ENCODE assay signal across 9 mouse cellular contexts in genomic region chr1:155722185-155722584, GRCm38 (mm10). TPM values are rescaled to one million over a fixed set of nuclear protein-coding genes. Genes with fewer than 3 reads are reported as not detected.
A peak's percentile ranks its signal among the peaks of the same experiment; 100 is the strongest.
DNase-seq lines count a peak whose midpoint lies in the region; ATAC-seq lines count a peak whose summit lies in the region.
"Had no signal": no experiment of that assay in that cellular context is flagged by ENCODE, and none has a peak within 500 bp of the region (broad histone marks: within the 10 kb centered on the region; RNA-seq: fewer than 3 reads in every experiment).

No protein-coding gene starts in this region.

- no peak overlapping the region for H3K27ac ChIP-seq in heart, embryonic 12.5 days (ENCODE audit: poor library complexity, severe bottlenecking)
- no peak overlapping the region for H3K27ac ChIP-seq in heart, embryonic 16.5 days (ENCODE audit: low read length)
- H3K27ac ChIP-seq in limb, embryonic 12.5 days, result no peak overlapping the region

- H3K4me2 ChIP-seq in heart, embryonic 12.5 days, result peak overlapping the region; percentile 63
- H3K4me2 ChIP-seq in heart, embryonic 16.5 days (ENCODE audit: low read depth, low read length), result peak overlapping the region; percentile 47
- H3K4me2 ChIP-seq in limb, embryonic 12.5 days, result peak overlapping the region; percentile 46

- no peak for DNase-seq in heart, adult 8-10 months (ENCODE audit: low spot score)
- peak; percentile 53 to 59 for DNase-seq in adrenal gland, postnatal 36 days
- DNase-seq in neural tube, embryonic 10.5 days (ENCODE audit: extremely low spot score, low spot score), result peak; percentile 81
- DNase-seq in right cerebral cortex, postnatal 10 days (ENCODE audit: low spot score in 2 of 2), result no peak
- no peak for DNase-seq in cerebellum, postnatal 14 days

- peaks cover 70% of the 10 kb centered on the region for H3K27me3 ChIP-seq in heart, embryonic 12.5 days (replicated peaks)
- H3K27me3 ChIP-seq in heart, embryonic 16.5 days (ENCODE audit: control insufficient read depth, insufficient read depth, low read length), result peaks cover 34% of the 10 kb centered on the region
- H3K27me3 ChIP-seq in limb, embryonic 12.5 days, result peaks cover 64% of the 10 kb centered on the region

- H3K4me1 ChIP-seq in heart, embryonic 12.5 days (replicated peaks), result no peaks in the 10 kb centered on the region; the same call in 1 of the 2 replicates
- H3K4me1 ChIP-seq in heart, embryonic 16.5 days (ENCODE audit: control insufficient read depth, insufficient read depth, low read length), result no peaks in the 10 kb centered on the region
- no peaks in the 10 kb centered on the region for H3K4me1 ChIP-seq in limb, embryonic 12.5 days (replicated peaks)

- ATAC-seq in heart, embryonic 12.5 days (ENCODE audit: insufficient number of reproducible peaks, low FRiP score), result 0 out of 2 replicates have a peak, but pooled peaks have one; percentile 36
- peak; percentile 41; the same call in 1 of the 2 replicates for ATAC-seq in heart, embryonic 16.5 days (replicated peaks; ENCODE audit: extremely low read depth, insufficient read depth, low FRiP score)
- no peak for ATAC-seq in limb, embryonic 12.5 days (ENCODE audit: insufficient number of reproducible peaks, insufficient read depth, low FRiP score, low TSS enrichment, low read depth)

- H3K4me3 ChIP-seq in heart, embryonic 12.5 days, result peak overlapping the region; percentile 17; the same call in 1 of the 2 replicates
- H3K4me3 ChIP-seq in heart, embryonic 16.5 days (ENCODE audit: low read length), result peak overlapping the region; percentile 22; the same call in 1 of the 2 replicates
- peak overlapping the region; percentile 20; the same call in 1 of the 2 replicates for H3K4me3 ChIP-seq in limb, embryonic 12.5 days (replicated peaks)

- peaks cover 4% of the 10 kb centered on the region; the same call in 1 of the 2 replicates for H3K9me3 ChIP-seq in heart, embryonic 12.5 days (replicated peaks)
- H3K9me3 ChIP-seq in heart, embryonic 16.5 days (replicated peaks; ENCODE audit: control insufficient read depth, low read length), result no peaks in the 10 kb centered on the region
- 0 out of 2 replicates have a peak, but pooled peaks cover 4% of the 10 kb centered on the region for H3K9me3 ChIP-seq in limb, embryonic 12.5 days

- H3K9ac ChIP-seq in heart, embryonic 12.5 days, result no peak overlapping the region
- H3K9ac ChIP-seq in heart, embryonic 16.5 days (ENCODE audit: low read length), result no peak overlapping the region
- H3K9ac ChIP-seq in limb, embryonic 12.5 days (replicated peaks), result no peak overlapping the region

- WGBS in heart, embryonic 12.5 days, result 1% methylated on average over 13 of the region's 13 CpGs
- under 1% methylated on average over 13 of the region's 13 CpGs for WGBS in heart, embryonic 16.5 days
- 1% methylated on average over 13 of the region's 13 CpGs for WGBS in limb, embryonic 12.5 days

- no peaks in the 10 kb centered on the region for H3K36me3 ChIP-seq in heart, embryonic 12.5 days
- no peaks in the 10 kb centered on the region for H3K36me3 ChIP-seq in heart, embryonic 16.5 days (ENCODE audit: control insufficient read depth, insufficient read depth)
- H3K36me3 ChIP-seq in limb, embryonic 12.5 days, result no peaks in the 10 kb centered on the region

RNA-seq across cellular contexts. Expression of gene Lhx4, which starts 29.3 kb away (rescaled TPM):
- not detected in 2 replicates for polyA plus RNA-seq in heart, embryonic 12.5 days (2016; fragmentation: Nextera tagmentation; extraction: Ambion mirVana)
- not detected for total RNA-seq in heart, adult 8-10 months (2022)
- total RNA-seq in adrenal gland, postnatal 36 days (2021), result not detected
- not detected in 2 replicates for polyA plus RNA-seq in heart, embryonic 16.5 days (2015; fragmentation: Nextera tagmentation; extraction: Ambion mirVana)
- not detected in 2 replicates for polyA plus RNA-seq in limb, embryonic 12.5 days (2016; fragmentation: Nextera tagmentation; extraction: Ambion mirVana)
- total RNA-seq: layer of hippocampus, postnatal 10 days had no signal

Comparison
In these comparisons a context has a peak if more than half of its experiments do, and no peak if none do; other contexts are left out.
1. DNase-seq: peak in adrenal gland, postnatal 36 days (2 of 2) and neural tube, embryonic 10.5 days (single experiment); none in heart, adult 8-10 months (single experiment), right cerebral cortex, postnatal 10 days (0 of 2) and cerebellum, postnatal 14 days (0 of 2).
2. Peak in every context shown above with its lines, with median percentiles within 50 percentile points of each other: H3K4me2 ChIP-seq and H3K4me3 ChIP-seq.